Mouse (Mus musculus) ES-E14 (cell line): ENCODE measurements at regions not wholly inside any gene's neighbourhood (a gene's known extent, or its start where the extent isn't known, plus 50 kb on each side); places are given as distances from the start of the nearest gene placed in this dataset.

Experiments used
- DNase-seq: peaks from one replicate; pipeline ENCODE4 v3.0.0-alpha.2; 2013; ENCODE audit warnings: low read depth, low spot score
- H3K27ac ChIP-seq: 2 replicates; pipeline ENCODE4 v1.5.1; 2012; ENCODE audit warnings: low read depth, mild to moderate bottlenecking, low read length, moderate library complexity, mixed read lengths; ENCODE audit not compliant: poor library complexity, insufficient read depth, severe bottlenecking
- H3K36me3 ChIP-seq: 2 replicates; pipeline ENCODE4 v1.6.1; 2012; ENCODE audit warnings: mild to moderate bottlenecking, low read length, moderate library complexity, mixed read lengths; ENCODE audit not compliant: control insufficient read depth, poor library complexity, insufficient read depth, severe bottlenecking
- H3K4me1 ChIP-seq, 2 experiments: fragments of 150-350 bp in 1 of 2; sonication (generic) in 1 of 2; 2 replicates each; pipeline ENCODE4 v1.6.1; 2012; ENCODE audit warnings: low read length in 2 of 2, mild to moderate bottlenecking in 1 of 2, mixed read lengths in 1 of 2; ENCODE audit not compliant: control insufficient read depth in 2 of 2, insufficient read depth in 2 of 2, poor library complexity in 1 of 2
- H3K4me3 ChIP-seq, 2 experiments: fragments of 150-350 bp in 1 of 2; sonication (generic) in 1 of 2; 2 replicates each; pipeline ENCODE4 v1.5.1; 2012; ENCODE audit warnings: low read length in 2 of 2, low read depth in 1 of 2, mild to moderate bottlenecking in 1 of 2, mixed read lengths in 1 of 2; ENCODE audit not compliant: insufficient read depth in 1 of 2, poor library complexity in 1 of 2, severe bottlenecking in 1 of 2
- H3K9ac ChIP-seq: 2 replicates; pipeline ENCODE4 v1.6.1; 2012; ENCODE audit warnings: low read depth, mild to moderate bottlenecking, low read length, mixed read lengths; ENCODE audit not compliant: poor library complexity, insufficient read depth, severe bottlenecking
- H3K9me3 ChIP-seq: fragments of 150-350 bp; sonication (generic); 2 replicates; pipeline ENCODE4 v1.6.1; 2012; ENCODE audit warnings: low read depth, mild to moderate bottlenecking, low read length; ENCODE audit not compliant: control insufficient read depth, insufficient read depth
- CHD2 ChIP-seq: IDR thresholded peaks from 2 replicates; pipeline ENCODE4 v1.6.1; 2014; ENCODE audit warnings: mild to moderate bottlenecking, low read depth, low read length, inconsistent platforms
- HCFC1 ChIP-seq: IDR thresholded peaks from 2 replicates; pipeline ENCODE4 v1.6.1; 2012; ENCODE audit warnings: low read length, inconsistent platforms, borderline replicate concordance; ENCODE audit not compliant: insufficient read depth
- MAFK ChIP-seq: IDR thresholded peaks from 2 replicates; pipeline ENCODE4 v1.6.1; 2014; ENCODE audit warnings: mild to moderate bottlenecking, low read depth, low read length, inconsistent platforms; ENCODE audit not compliant: insufficient read depth
- ZC3H11A ChIP-seq: IDR thresholded peaks from 2 replicates; pipeline ENCODE4 v1.6.1; 2012; ENCODE audit warnings: low read depth, mild to moderate bottlenecking, inconsistent platforms, low read length, borderline replicate concordance
- ZNF384 ChIP-seq: IDR thresholded peaks from 2 replicates; pipeline ENCODE4 v1.6.1; 2012; ENCODE audit warnings: low read depth, low read length, inconsistent platforms
- in situ Hi-C, 2 experiments: fragments of 600-800 bp; cut with MboI; formaldehyde crosslinking; loops; one replicate each; pipeline ENCODE4 v1.15.1; 2025; ENCODE audit warnings: low sequenced_read_pairs in 2 of 2, inconsistent platforms in 1 of 2; ENCODE audit not compliant: unreplicated experiment in 2 of 2

DNA sequence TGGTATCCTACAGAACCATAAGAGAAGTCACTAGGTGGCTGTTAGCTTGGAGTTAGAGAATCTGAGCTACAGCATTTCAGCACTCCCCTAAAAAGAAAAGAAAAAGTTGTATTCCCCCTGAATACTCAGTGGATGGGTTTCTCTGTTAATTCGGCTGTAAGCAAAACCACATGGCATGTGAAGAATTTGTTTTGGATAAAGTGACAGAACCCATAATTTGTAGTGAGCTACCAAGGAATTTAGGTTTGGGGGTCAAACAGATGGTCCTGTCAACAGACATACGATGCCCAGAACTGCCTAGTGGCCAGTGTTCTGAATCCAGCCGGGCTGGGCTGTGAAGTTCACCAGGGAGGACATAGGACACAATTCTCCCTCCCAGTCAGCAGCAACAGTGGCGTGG lies 358.0 kb upstream of the Kazn start:
- Histone ChIP-seq H3K4me1 (no peaks in the 10 kb centered on the region), H3K9me3 (no peaks in the 10 kb centered on the region), H3K4me3 (no peak overlapping the region), H3K27ac (no peak overlapping the region), H3K9ac (no peak overlapping the region), H3K36me3 (no peaks in the 10 kb centered on the region)
- in situ Hi-C loops, result no loop called here
- TF ChIP-seq CHD2, result no peak
- no peak for TF ChIP-seq ZC3H11A
- TF ChIP-seq MAFK, result no peak
- TF ChIP-seq HCFC1, result no peak
- no peak for TF ChIP-seq ZNF384
- DNase-seq, result no peak

DNA sequence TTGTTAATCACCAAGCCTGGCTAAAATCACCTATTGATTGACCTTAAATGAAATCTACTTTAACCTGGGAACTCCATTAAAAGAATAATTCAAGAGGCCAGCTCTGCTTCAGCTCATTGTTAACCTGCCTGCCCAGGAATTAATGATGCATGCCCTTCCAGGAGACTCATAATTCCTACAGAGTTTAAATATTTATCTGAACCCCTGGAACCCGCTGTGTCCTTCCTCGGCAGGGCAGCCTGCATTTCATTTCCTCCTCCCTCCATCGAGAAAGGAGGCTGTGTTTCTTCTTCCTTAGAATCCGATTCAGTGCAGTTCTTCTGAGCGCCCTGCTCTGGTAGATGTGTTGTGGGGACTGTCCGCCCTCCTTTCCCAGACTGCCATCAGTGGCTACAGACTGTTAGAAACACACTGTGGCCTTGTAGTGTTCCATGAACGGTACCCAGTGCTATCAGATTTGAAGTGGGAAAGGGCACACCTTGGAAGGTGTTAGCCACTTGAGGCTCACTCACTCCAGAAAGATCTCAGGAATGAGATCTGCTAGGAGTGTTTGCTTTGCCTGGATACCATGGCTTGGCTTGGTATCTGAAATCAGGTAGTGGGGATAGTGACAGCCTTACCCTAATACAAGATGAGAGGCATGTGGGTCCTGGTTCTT lies 350.0 kb upstream of the Kazn start:
- Histone ChIP-seq H3K36me3 (no peaks in the 10 kb centered on the region), H3K9ac (no peak overlapping the region), H3K4me3 (no peak overlapping the region), H3K9me3 (no peaks in the 10 kb centered on the region), H3K27ac (no peak overlapping the region), H3K4me1 (no peaks in the 10 kb centered on the region)
- no peak for DNase-seq
- in situ Hi-C loops, result no loop called here
- no peak for TF ChIP-seq ZNF384
- no peak for TF ChIP-seq ZC3H11A
- no peak for TF ChIP-seq HCFC1
- no peak for TF ChIP-seq MAFK
- TF ChIP-seq CHD2, result no peak

DNA sequence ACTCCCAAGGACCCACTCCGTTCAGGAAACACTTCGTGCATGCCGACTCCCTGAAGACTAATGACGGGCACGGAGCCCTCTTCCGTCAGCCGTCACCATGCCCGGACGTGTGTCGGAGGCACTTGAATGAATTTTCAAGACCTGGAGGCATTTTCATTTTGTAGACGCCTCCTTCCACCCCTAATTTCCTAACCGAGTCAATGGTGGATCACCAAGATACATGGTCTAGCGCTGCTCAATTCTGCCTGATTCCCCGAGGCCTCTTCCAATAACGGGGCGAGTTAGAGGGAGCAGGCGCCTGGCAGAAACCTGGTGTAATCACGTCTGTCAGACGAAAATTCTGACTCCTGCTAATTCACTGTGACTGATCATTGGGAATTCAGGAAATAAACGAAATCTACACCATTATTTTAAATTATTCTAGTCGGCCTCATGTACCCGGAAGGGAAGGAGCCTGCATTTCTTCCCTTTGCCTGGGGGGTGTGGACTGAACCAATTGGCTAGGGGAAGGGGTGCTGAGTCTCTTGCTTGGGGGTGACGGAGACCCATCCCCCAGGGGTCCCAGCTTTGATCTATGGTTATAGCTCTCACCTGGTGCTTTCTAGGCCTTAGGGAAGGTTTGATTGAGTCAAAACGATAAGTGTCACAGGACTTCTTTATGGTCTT lies 349.4 kb upstream of the Kazn start:
- Histone ChIP-seq H3K4me3 (no peak overlapping the region), H3K27ac (no peak overlapping the region), H3K36me3 (no peaks in the 10 kb centered on the region), H3K9ac (no peak overlapping the region), H3K9me3 (no peaks in the 10 kb centered on the region), H3K4me1 (no peaks in the 10 kb centered on the region)
- TF ChIP-seq ZNF384 (no peak), CHD2 (no peak), HCFC1 (no peak), MAFK (no peak), ZC3H11A (no peak)
- in situ Hi-C loops, result no loop called here
- DNase-seq, result no peak

DNA sequence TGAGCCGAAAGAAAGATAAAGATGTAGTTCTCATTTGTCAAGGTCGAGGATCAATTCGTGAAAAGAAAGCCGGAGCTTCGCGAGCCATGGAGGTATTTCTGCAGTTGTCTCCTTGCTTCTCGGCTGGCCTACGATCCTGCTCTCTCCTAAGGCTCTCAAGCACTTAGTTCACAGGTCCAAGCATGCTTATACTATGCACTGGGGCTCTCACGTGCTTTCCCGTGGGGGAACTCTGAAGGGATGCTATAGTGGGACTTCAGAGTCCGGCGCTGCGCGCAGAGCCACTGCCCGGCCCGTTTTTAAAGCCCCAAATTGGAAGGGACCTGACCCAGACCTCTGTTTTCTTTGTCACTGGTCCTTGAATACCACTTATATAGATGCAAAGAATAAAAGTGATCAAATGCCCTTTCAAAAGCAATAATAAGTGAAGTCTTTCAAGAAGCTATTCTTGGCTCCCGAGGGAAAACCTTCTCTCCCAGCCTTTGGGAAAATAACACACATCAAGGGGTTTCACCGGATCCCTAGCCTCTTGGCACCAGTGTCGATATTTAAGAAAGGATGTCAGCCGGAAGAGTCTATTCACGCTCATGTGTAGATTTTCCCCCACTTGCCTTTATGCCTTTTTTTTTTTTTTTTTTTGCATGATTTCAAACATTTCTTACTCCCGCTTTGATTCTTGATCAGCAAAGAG lies 348.3 kb upstream of the Kazn start:
- H3K9me3 ChIP-seq, result no peaks in the 10 kb centered on the region
- H3K36me3 ChIP-seq, result no peaks in the 10 kb centered on the region
- H3K27ac ChIP-seq, result no peak overlapping the region

More for the DNA sequence above, 348.3 kb upstream of the Kazn start:
- Histone ChIP-seq H3K4me3 (no peak overlapping the region), H3K4me1 (no peaks in the 10 kb centered on the region), H3K9ac (no peak overlapping the region)
- no peak for DNase-seq
- in situ Hi-C loops, result no loop called here
- no peak for TF ChIP-seq ZNF384
- TF ChIP-seq MAFK, result no peak
- TF ChIP-seq ZC3H11A, result no peak
- TF ChIP-seq CHD2, result no peak
- TF ChIP-seq HCFC1, result no peak
